Comparison of ENCODE assay signal across 11 mouse cellular contexts in genomic region chr2:166011422-166011821, GRCm38 (mm10). TPM values are rescaled to one million over a fixed set of nuclear protein-coding genes. Genes with fewer than 3 reads are reported as not detected.
DNase-seq lines count a peak whose midpoint lies in the region; ATAC-seq and TF ChIP-seq lines count a peak whose summit lies in the region.
"Had no signal": no experiment of that assay in that cellular context is flagged by ENCODE, and none has a peak within 500 bp of the region (broad histone marks: within the 10 kb centered on the region; RNA-seq: fewer than 3 reads in every experiment).

No protein-coding gene starts in this region.

- WGBS in intestine, embryonic 16.5 days: 48% methylated on average over 3 of the region's 3 CpGs
- 57% methylated on average over 3 of the region's 3 CpGs for WGBS in intestine, embryonic 15.5 days
- 7% methylated on average over 3 of the region's 3 CpGs for WGBS in heart, postnatal 0 days

- ATAC-seq in intestine, embryonic 16.5 days: no peak
- no peak for ATAC-seq in intestine, embryonic 15.5 days
- peak; percentile 77 for ATAC-seq in heart, postnatal 0 days (ENCODE audit: insufficient read depth, low read depth)

- H3K36me3 ChIP-seq in intestine, embryonic 16.5 days (ENCODE audit: control insufficient read depth, insufficient read depth, low read length): no peaks in the 10 kb centered on the region
- H3K36me3 ChIP-seq in intestine, embryonic 15.5 days: no peaks in the 10 kb centered on the region
- H3K36me3 ChIP-seq in MEL (ENCODE audit: control insufficient read depth in 1 of 2, insufficient read depth in 2 of 2, low read length in 2 of 2): peaks cover 0 to 13% of the 10 kb centered on the region in 2 experiments; a peak in 2 of 4 replicates
- H3K36me3 ChIP-seq in heart, postnatal 0 days (replicated peaks; ENCODE audit: control insufficient read depth, insufficient read depth, low read length): no peaks in the 10 kb centered on the region

- H3K4me3 ChIP-seq in intestine, embryonic 16.5 days (ENCODE audit: low read length): no peak overlapping the region
- H3K4me3 ChIP-seq in intestine, embryonic 15.5 days (replicated peaks): no peak overlapping the region
- H3K4me3 ChIP-seq in MEL (ENCODE audit: control insufficient read depth in 1 of 2, insufficient read depth in 1 of 2, low read depth in 2 of 2, low read length in 2 of 2): no peak overlapping the region
- no peak overlapping the region for H3K4me3 ChIP-seq in heart, postnatal 0 days (ENCODE audit: low read depth, low read length)

- peak overlapping the region; percentile 51 for H3K27ac ChIP-seq in intestine, embryonic 16.5 days (ENCODE audit: low read length)
- no peak overlapping the region for H3K27ac ChIP-seq in intestine, embryonic 15.5 days
- no peak overlapping the region for H3K27ac ChIP-seq in MEL (ENCODE audit: control insufficient read depth, low read depth, low read length)
- peak overlapping the region; percentile 63 for H3K27ac ChIP-seq in heart, postnatal 0 days (ENCODE audit: low read depth)

- no peak for TF ChIP-seq EP300 in MEL (IDR thresholded peaks at IDR 0.05; ENCODE audit: low read depth in 1 of 2, low read length in 2 of 2)
- TF ChIP-seq EP300 in heart, postnatal 0 days (IDR thresholded peaks at IDR 0.05; ENCODE audit: low read depth): no peak

- no peak for TF ChIP-seq POLR2A in MEL (IDR thresholded peaks at IDR 0.05; ENCODE audit: control insufficient read depth in 1 of 2, insufficient read depth in 1 of 2, low read depth in 1 of 2, low read length in 2 of 2, poor library complexity in 1 of 2)

- peaks cover 29% of the 10 kb centered on the region for H3K4me1 ChIP-seq in intestine, embryonic 16.5 days (ENCODE audit: control insufficient read depth, insufficient read depth, low read length)
- peaks cover 32% of the 10 kb centered on the region for H3K4me1 ChIP-seq in intestine, embryonic 15.5 days (replicated peaks)
- peaks cover 4 to 17% of the 10 kb centered on the region in 2 experiments for H3K4me1 ChIP-seq in MEL (ENCODE audit: control insufficient read depth in 1 of 2, insufficient read depth in 2 of 2, low read length in 2 of 2)
- H3K4me1 ChIP-seq in heart, postnatal 0 days (ENCODE audit: control insufficient read depth, insufficient read depth): peaks cover 41% of the 10 kb centered on the region

- H3K9me3 ChIP-seq in intestine, embryonic 16.5 days (ENCODE audit: control insufficient read depth, low read length): no peaks in the 10 kb centered on the region
- no peaks in the 10 kb centered on the region for H3K9me3 ChIP-seq in intestine, embryonic 15.5 days
- H3K9me3 ChIP-seq in MEL (replicated peaks; ENCODE audit: insufficient read depth, low read length): no peaks in the 10 kb centered on the region
- no peaks in the 10 kb centered on the region for H3K9me3 ChIP-seq in heart, postnatal 0 days (replicated peaks; ENCODE audit: control insufficient read depth, low read length)

- TF ChIP-seq RAD21 in MEL (IDR thresholded peaks at IDR 0.05; ENCODE audit: low read depth, low read length): no peak

- peak; percentile 65 for DNase-seq in 3T3-L1 (ENCODE audit: low read depth, low spot score)
- DNase-seq in MEL (ENCODE audit: low read depth, low spot score): no peak
- DNase-seq in heart, postnatal 0 days (ENCODE audit: low spot score): peak; percentile 70
- DNase-seq in cerebellum, postnatal 10 days: no peak
- DNase-seq in layer of hippocampus, postnatal 14 days (ENCODE audit: low spot score in 2 of 2): no peak
- DNase-seq: gastrocnemius, postnatal 25 days; left cerebral cortex, postnatal 4 days; right cerebral cortex, postnatal 14 days; thymus, postnatal 36 days had no signal

- TF ChIP-seq CTCF in MEL (IDR thresholded peaks at IDR 0.05 in 2 of 3, conservative IDR thresholded peaks at IDR 0.05 in 1 of 3; ENCODE audit: control insufficient read depth in 1 of 3, insufficient read depth in 1 of 3, low read depth in 2 of 3, low read length in 3 of 3, poor library complexity in 1 of 3, severe bottlenecking in 1 of 3): no peak
- no peak for TF ChIP-seq CTCF in heart, postnatal 0 days (IDR thresholded peaks at IDR 0.05; ENCODE audit: low read depth)

- 0 out of 2 replicates have a peak, but pooled peaks cover 4% of the 10 kb centered on the region for H3K79me2 ChIP-seq in MEL (ENCODE audit: control insufficient read depth, insufficient read depth, low read length, poor library complexity)

- no peak overlapping the region for H3K9ac ChIP-seq in intestine, embryonic 16.5 days (ENCODE audit: low read depth, low read length)
- H3K9ac ChIP-seq in intestine, embryonic 15.5 days: no peak overlapping the region
- H3K9ac ChIP-seq in MEL (ENCODE audit: control insufficient read depth, low read depth, low read length, poor library complexity, severe bottlenecking): no peak overlapping the region
- H3K9ac ChIP-seq in heart, postnatal 0 days (replicated peaks; ENCODE audit: low read depth, low read length): no peak overlapping the region

- no peaks in the 10 kb centered on the region for H3K27me3 ChIP-seq in intestine, embryonic 16.5 days (replicated peaks; ENCODE audit: control insufficient read depth, insufficient read depth, low read length)
- H3K27me3 ChIP-seq in intestine, embryonic 15.5 days (replicated peaks): no peaks in the 10 kb centered on the region
- no peaks in the 10 kb centered on the region for H3K27me3 ChIP-seq in MEL (ENCODE audit: control insufficient read depth in 1 of 2, insufficient read depth in 2 of 2, low read length in 2 of 2)
- H3K27me3 ChIP-seq in heart, postnatal 0 days (ENCODE audit: control insufficient read depth, insufficient read depth, low read length): no peaks in the 10 kb centered on the region

- H3K4me2 ChIP-seq in intestine, embryonic 16.5 days (ENCODE audit: low read depth, low read length): no peak overlapping the region
- H3K4me2 ChIP-seq in intestine, embryonic 15.5 days (replicated peaks): no peak overlapping the region
- H3K4me2 ChIP-seq in heart, postnatal 0 days (ENCODE audit: low read depth, low read length): peak overlapping the region; percentile 17; the same call in 1 of the 2 replicates

TF ChIP-seq in MEL, 35 proteins besides CTCF, POLR2A, EP300 and RAD21:
- TF ChIP-seq BHLHE40 (IDR thresholded peaks at IDR 0.05; ENCODE audit: borderline replicate concordance, low read depth, low read length): peak; percentile 52; the same call in 1 of the 2 replicates
- TF ChIP-seq MAX (IDR thresholded peaks at IDR 0.05; ENCODE audit: low read length): 0 out of 2 replicates have a peak, but pooled peaks have one; percentile 32
- no peak for TF ChIP-seq MEF2A (IDR thresholded peaks at IDR 0.05; ENCODE audit: extremely low read depth, insufficient replicate concordance, low read depth, low read length, poor library complexity, severe bottlenecking)

RNA-seq across cellular contexts. Expression of gene Ncoa3, which starts 19.0 kb away (rescaled TPM):
- polyA plus RNA-seq in intestine, embryonic 16.5 days (2015; fragmentation: Nextera tagmentation; extraction: Ambion mirVana): 8.7 and 9.5 TPM in 2 replicates
- polyA plus RNA-seq in intestine, embryonic 15.5 days (2015; fragmentation: Nextera tagmentation; extraction: Ambion mirVana): 10.8 TPM in 2 replicates
- total RNA-seq in MEL (2012; rRNA removed): 5.7 and 6.7 TPM in 2 replicates
- 10 to 100 TPM; 10.3 to 19.8 TPM for polyA plus RNA-seq in MEL (2012; ENCODE audit: insufficient read depth in 1 of 2, insufficient read length in 2 of 2, low read depth in 1 of 2, low replicate concordance in 2 of 2, missing spikeins in 1 of 2)
- total RNA-seq in heart, postnatal 0 days (2014; rRNA removed; ENCODE audit: low replicate concordance): 17.7 and 48.7 TPM in 2 replicates
- polyA plus RNA-seq in heart, postnatal 0 days (2015; fragmentation: Nextera tagmentation; extraction: Ambion mirVana): 5.8 and 6.2 TPM in 2 replicates
- 10 to 100 TPM; 32.0 to 32.6 TPM for total RNA-seq in layer of hippocampus, postnatal 14 days (2021)

Comparison
In these comparisons a context has a peak if more than half of its experiments do, and no peak if none do; other contexts are left out.
1. H3K27ac ChIP-seq: peak in intestine, embryonic 16.5 days (single experiment) and heart, postnatal 0 days (single experiment); none in intestine, embryonic 15.5 days (single experiment) and MEL (single experiment).
2. DNase-seq: peak in 3T3-L1 (single experiment) and heart, postnatal 0 days (single experiment); none in MEL (single experiment), cerebellum, postnatal 10 days (0 of 2) and layer of hippocampus, postnatal 14 days (0 of 2).